Mouse (Mus musculus): Measurements from ENCODE around the gene Man2a2.

- no peak for TF ChIP-seq POLR2A (IDR thresholded peaks at IDR 0.05; ENCODE audit: low read depth, low read length)
- no peak for TF ChIP-seq CTCF (IDR thresholded peaks at IDR 0.05; ENCODE audit: borderline replicate concordance, insufficient read depth, low read length)
Measured at GRCm38 (mm10) chr7:80299568-80299967, 71.6 kb downstream of the Man2a2 start.

Measured in embryonic fibroblast, embryonic 13.5 days (primary cell).